Mouse (Mus musculus) embryo, embryonic 10 days (tissue): Measurements from ENCODE around the gene Arcn1.
"Not testable (repeated sequence)": the region's sequence is repeated elsewhere in the genome, so short reads cannot be mapped to it uniquely, and the experiment has no call there.

Source experiments
- DNase-seq: peaks from one replicate; pipeline ENCODE4 v3.0.0-alpha.2; 2015; ENCODE audit warnings: low spot score

Gene Arcn1

DNA sequence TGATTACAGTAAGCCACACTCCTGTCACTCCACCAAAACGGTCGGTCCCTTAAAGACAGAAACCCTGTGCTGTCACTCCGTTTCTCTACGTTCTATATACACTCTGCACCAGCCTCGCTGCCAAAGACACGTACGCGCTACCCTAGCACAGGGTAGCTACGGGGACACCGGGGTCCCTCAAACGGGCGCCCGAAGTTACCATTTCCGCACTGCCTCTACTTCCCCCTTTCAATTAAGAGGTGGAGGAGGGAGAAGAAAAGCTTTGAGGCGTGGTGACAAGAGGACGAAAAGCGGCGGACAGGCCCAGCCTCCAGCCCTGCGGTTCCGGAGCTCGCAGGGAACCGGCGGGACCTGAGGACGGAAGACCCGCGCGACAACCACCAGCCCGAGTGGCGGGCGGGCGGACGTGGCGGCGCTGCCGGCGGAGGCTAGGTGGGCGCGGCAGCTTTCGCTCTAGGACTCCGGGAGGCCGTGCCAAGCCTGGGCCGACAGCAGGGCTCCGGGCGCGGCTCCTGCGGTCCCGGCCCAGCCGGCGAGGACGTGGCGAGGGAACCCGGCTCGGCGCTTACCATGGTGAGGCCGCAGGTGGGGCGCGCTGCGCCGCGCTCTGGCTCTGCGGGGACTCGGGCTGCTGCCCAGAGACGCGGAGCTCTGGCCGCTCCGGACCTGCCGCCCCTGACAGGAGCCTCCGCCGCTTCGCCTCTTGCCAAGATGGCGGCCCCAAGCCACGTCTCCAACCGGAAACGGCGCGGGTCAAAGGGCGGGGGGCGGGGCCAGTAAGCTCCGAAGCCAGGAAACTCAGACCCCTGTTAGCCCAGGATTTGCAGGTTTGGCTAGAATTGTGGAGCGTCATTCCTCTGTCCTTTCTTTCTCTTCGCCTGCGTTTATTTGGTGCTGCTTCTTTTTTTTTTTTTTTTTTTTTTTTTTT, at the start of gene Arcn1, which contains the start of gene Ift46:
Gene Arcn1, minus strand, starts transcription at position 745 of the 928 bp plus-strand sequence.
Gene Ift46, plus strand, starts transcription at position 808 of the 928 bp plus-strand sequence.
- peak; percentile 87 for DNase-seq

DNA sequence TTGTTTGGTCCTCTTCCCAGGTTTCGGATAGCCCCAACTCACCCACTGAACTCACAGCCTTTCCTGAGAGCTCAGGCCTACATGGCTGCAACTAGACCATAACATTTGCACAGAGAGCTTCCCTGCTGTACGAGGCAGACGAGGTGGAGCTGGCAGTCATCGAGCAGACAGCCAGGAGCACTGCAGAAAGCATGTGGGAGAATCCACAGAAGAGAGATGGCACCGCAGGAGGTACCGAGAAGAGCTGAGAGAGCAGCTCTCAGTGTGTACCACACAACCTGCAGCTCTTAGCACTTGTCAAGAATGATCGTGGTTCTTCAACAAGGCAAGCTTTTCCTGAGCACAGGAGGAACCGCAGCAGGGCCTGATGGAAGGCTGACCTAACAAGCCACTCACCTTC, 46.5 kb upstream of the Arcn1 start:
- no peak for DNase-seq

DNA sequence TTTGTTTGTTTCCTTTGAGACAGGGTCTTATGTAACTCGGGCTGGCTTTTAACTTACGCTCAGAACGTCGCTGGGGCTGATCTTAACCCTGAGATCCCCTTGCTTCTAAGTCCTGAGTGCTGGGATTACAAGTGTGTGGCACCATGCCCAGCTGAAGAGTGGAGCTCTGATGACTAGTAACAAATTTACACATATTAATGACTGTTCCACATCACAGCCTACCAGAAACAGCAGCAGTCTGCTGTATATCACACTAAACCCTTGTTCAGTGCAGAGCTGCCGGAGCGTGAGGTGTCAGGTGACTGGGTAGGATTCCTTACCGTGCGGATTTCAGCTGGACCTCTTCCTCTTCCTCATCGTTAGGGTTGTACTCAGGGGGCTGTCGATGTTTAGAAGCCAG, 42.7 kb upstream of the Arcn1 start:
- no peak for DNase-seq

DNA sequence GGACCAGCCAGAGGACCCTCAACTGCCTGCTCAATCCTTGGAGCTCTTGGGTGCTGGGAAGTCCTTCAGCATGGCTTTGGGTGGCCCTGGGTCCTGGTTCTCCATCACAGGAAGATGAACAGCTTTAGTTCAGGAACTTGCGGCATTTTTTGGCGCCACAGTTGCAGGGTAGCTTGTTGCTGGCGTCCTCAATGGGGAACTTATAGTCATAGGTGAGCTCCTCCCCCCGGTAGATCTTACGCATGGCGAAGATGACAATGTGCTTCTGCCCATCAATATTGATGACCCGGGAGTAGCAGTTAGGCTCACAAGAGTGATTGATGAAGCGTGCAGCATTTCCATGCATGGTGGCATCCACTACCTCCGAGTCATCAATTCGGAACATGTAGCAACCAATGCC, 40.1 kb upstream of the Arcn1 start:
- DNase-seq = no peak

DNA sequence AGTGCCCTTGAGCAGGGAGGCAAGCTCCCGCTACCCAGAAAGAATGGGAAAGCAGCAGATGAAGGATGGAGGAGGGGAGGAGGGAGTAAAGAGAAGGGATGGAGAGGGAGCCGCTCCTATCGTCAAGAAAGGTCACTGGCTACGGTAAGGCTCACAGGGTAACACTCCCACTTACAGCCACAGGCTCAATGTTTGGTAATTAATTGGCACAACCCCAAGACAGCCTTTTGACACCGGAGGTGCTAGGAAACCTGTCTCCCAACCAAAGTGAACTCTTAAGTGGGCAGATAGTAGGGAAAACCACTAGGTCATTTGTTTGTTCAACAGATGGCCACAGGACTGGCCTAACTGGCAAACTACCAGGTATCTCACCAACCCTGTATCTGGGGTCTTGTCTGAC, 39.5 kb upstream of the Arcn1 start:
- no peak for DNase-seq

DNA sequence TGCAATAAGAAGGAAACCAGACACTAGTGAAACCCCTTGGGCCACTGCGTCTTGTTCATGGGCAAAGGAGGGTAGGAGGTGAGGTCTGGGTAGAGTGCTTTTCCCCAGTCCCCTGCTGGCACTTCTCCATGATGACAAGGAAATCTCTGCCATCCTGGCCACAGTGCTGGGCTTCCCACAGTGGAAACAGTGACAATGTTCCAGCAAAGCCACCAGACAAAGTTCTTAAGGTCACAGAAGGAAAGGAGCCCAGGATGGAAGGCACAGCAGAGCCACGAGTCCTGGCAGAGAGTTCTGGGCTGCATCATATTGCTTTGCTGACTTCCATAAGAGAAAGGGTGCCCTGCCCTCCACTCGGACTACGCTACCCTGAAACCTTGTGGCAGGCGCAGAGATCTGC, 37.9 kb upstream of the Arcn1 start:
- no peak for DNase-seq

DNA sequence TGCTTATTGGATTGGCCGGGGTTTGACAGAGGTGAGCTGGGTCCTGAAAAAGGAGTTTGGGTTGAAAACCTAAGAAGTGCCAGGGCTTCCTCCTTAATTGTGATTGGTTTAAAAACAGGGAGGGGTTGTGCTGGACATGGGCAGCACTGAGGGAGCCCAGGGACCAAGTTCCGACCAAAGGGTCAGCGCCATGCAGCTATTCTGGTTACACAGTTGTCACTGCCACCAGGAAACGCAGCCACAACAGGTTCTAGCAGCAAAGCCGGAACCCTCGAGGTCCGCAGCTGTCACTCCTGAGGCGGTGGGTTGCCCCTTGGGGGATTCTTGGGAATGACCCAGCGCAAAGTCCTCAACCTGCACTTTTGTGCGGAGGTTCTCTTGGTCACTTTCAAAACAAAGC, 37.0 kb upstream of the Arcn1 start:
- DNase-seq = no peak

DNA sequence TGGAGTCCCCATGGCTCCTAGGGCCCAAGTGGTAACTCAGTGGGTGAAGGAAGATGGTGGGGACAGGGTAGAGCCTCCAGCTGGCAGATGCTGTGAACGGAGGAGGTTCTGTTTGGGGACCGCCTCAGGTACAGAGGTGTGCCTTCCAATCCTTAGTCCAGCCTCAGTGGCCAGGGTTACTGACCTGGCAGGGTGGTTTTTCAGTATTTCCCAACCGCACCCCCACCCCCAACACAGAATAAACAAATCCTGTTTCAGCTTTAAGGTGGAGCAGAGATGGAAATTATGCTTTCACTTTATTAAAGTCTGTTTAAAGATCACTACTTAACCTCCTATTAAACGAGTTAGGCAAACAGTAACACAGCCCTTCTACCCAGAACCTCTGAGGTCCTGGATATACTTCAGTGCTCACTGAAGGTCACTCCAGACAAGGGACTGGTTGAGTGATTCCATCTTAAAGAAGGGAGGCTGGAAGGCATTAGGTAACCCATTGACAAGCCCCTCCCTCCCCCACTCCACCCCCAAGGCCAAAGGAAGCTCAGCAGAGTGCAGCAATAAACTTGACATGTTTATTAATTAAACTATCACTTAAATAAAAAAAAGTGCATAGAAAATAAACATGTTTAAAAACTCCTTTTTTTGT, 35.3 kb upstream of the Arcn1 start, which contains the start of gene Ttc36:
Gene Ttc36, minus strand, starts transcription at position 265 of the 643 bp plus-strand sequence.
- DNase-seq = no peak

DNA sequence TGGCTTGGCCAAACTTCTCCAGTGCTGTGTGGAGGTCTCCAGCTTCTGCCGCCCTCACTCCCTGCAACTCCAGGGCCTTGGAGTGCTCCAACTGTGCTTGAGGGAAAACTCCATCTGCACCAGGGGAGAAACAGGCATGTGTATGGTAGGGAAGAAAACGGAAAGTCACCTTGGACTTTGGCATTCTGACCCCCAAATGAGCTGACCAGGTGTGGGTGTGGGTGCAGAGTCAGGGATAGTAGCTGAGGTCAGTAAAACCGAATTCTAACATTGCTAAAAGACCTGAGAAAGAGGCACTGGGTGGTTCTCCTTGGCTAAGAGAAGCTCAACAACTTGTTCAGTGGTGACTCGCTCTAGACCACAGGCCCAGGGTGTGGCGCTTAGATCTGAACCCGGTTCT, 34.0 kb upstream of the Arcn1 start:
- no peak for DNase-seq

DNA sequence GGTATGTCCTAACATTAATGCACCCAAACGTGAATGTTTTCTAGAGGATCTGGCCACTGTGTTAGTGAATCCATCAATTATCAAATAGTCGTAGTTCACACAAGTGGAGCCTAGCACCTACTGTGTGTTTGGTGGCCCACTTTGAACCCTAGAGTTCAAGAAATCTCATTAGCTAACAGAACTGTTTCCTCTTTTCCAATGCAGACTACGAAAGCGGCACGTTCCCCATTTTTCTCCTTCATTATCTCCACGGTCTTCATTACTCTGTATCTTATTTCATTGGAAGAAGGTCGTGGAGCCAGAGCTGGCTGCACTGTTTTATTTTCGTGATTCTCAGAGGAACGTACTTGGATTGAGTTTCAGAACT, 32.3 kb upstream of the Arcn1 start:
- no peak for DNase-seq

DNA sequence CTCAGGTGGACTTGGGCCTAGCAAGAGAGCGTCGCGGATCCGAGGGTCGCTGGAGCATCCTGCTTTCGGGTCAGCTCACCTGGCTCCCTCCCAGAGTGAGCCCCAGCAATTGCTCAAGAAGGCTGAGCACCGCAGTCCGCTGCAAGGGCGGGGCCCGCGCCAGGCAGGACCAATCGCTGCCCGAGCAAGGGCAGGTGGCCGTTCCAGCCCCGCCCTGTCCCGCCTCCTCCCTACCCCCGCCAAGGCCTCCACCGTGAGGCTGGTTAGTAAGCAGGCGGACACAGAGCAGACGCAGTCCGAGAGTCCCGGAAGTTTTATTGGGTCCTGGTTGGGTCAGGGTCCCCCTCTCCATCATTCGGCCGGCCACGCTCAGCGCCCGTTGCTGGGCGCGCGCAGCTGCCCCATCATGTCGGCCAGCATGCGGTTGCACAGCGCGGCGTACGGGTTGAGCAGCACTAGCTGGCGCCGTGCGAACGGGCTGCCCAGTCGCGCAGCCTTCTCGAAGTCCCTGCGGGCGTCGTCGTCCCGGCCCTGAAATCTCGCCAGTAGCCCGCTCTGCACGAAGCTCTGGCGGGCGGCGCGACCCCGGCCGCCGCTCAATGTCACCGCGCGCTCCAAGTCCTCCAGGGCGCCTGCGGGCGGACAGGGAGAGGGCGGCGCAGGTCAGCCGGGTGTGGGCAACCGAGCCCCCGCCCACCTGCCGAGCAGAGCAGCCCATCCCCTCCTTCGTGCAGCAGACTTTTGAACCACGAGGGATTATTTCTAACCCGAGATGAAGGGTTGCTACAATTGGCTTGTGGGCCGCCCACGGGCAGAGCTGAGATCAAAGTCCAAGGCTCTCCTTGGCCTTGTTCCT, 31.7 kb upstream of the Arcn1 start, which contains the start of gene Tmem25:
Gene Tmem25, minus strand, starts transcription at position 206 of the 856 bp plus-strand sequence.
- DNase-seq = peak; percentile 88

DNA sequence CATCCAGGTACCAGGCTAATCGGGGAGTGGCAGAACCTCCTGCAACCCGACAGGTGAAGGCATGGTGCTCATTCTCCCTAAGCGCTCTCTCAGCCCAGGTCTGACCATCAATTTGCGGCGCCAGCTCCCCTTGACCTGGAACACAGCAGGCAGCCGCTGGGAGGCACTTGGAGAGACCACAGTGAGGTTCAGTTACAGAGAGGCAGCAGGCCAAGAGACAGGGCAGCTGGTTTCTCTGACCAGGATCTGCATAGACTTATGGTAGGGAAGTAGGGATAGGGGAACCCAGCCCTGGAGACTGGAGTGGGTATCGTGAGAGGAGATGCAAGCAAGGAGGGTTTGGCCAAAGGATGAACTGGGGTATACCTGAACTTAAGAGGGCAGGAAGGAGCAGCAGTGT, 30.7 kb upstream of the Arcn1 start:
- no peak for DNase-seq

DNA sequence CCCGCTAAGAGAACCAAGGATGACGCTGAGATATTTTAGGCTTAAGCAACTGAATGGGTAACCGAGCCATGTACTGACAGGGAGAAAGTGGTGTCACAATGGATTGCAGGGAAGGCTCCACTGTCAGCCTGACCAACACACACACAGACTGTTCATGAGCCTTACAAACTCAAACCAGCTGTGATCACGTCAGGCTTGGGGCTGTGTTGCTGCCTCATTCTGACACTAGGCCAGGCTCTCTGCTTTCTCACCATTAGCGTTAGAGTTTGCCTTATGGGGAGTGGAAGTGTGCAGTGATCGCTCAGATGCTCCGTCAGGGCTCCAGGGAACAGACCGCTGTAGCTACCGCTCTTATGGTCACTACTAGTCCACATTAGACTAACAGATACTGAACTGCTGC, 25.2 kb upstream of the Arcn1 start:
- DNase-seq = peak; percentile 16

DNA sequence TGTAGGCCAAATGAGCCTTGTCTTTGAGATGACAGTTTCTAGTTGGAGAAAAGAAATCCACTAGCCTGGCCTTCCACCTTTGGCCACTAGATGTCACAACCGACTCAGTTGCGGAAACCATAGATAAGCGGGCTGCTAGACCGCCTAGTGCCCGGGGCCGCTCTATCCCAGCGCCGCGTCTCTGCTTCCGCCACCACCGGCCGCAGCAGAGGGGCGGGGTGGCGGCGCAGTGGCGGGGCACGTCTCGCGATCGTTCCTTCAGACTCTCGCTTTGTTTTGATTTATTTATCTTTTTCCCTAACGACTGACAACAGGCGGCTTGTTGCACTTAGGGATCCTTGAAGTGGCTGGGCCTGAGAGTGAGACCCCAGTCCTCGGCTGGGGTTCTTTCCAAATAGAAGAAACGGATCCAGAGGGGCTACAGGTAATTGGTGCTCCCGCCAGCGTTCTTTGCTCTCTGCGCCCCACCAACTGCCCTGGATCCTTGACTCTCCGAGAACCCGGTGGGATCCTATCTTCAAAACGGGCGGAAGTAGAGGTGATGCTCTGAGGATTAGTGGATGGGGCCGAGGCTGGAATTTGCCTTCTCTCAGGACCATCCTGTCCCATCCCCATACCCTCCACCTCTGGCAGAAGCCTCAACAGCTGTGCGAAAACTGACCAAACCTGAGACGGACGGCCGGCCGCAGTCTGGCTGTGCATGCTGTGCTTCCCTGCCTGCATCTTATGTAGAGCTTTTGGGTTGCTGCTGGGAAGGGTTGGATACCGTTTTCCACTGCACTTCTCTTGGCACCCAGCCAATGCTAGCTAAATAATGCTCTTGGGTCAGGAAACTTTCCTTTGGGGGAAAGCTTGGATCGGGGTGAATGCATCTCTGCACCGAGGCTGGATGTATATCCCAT, 5.4 kb upstream of the Arcn1 start:
- DNase-seq = peak; percentile 97

DNA sequence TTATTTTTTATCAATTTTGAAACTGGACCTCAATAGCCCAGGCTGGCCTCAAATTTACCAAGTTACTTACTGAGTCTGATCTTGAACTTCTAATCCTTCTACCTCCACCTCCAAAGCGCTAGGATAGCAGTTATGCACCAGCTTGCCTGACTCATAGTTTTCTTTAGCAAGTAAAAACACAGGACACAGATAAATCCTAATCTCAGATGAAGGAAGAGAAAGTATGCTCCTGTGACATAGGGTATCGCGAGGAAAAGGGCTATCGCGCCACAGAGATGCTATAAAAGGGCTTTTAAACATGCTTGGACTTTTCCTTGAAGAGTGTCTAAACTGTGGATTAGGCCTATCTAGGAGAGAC, 4.7 kb upstream of the Arcn1 start:
- DNase-seq = no peak

DNA sequence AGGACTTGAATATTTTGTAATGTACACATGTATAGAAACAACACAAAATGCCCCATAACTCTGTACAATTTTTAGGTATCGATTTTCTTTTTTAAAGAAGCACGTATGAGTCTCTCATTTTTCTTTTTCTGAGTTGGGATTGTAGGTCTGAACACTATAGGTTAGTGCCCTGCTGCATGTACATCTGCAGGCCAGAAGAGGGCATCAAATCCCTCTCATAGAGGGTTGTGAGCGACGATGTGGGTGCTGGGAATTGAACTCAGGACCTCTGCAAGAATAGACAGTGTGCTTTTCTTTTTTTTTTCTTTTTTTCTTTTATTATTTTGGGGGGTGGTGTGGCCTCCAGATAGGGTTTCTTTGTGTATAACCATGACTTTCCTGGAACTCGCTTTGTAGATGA, 3.7 kb upstream of the Arcn1 start:
- DNase-seq = no peak

DNA sequence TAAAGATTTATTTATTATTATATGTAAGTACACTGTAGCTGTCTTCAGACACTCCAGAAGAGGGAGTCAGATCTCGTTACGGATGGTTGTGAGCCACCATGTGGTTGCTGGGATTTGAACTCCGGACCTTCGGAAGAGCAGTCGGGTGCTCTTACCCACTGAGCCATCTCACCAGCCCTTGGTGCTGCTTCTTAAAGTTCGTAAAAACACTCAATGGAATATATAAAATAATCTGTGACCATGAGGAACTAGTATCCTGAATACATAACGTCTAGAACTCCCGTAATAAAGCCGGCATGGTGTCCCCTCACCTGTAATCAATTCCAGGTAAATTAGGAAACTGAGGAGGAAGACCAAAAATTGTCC, 367 bp upstream of the Arcn1 start:
- not testable (repeated sequence) for DNase-seq

DNA sequence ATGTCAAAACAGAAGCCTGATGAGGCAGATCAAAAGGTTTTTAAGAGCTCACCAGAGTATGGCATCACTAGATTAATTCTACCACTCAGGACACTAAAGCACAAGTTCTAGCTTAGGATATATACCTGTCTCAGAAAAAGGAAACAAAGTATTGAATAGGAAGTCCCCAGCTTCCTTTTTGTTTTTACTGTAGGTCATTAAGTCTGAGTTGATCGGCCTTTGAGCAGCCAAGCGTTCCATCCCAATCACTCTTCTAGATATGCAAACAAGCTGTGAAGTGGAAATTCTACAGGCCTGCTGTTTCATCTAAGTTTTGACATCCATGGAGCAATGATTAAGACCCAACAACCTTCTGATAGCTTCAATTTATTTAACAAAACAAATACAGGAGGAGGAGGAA, 6.8 kb downstream of the Arcn1 start:
- no peak for DNase-seq

DNA sequence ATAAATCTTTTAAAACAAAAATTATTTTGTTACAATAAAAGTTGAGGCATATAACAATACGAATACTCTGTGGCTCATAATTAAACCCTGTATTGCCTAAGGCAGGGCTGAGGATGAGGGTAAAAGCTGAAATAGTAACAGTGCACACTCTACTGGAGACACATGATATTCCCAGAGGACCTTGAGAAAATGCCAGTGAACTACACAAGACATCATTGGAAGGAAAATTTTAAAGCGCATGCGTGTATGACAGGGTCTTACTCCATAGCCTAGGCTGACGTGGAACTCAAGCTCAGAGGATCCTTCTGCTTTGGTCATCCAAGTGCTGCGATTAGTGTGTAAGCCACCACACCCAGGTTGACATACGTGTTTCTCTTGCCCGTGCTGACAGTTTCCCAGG, 19.2 kb downstream of the Arcn1 start:
- DNase-seq = no peak

DNA sequence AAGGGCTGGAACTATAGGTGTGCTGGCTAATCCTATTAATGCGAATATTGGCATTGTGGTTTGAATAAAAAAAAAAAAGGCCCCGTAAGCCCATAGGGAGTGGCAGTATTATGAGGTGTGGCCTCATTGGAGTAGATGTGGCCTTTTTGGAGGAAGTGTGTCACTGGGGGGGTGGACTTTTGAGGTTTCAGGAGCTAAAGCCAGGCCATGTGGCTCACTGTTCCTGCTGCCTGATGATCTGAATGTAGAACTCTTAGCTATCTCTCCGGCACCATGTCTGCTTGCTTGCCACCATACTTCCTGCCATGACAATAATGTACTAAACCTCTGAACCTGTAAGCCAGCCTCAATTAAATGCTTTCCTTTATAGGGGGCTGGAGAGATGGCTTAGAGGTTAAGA, 20.3 kb downstream of the Arcn1 start:
- no peak for DNase-seq

DNA sequence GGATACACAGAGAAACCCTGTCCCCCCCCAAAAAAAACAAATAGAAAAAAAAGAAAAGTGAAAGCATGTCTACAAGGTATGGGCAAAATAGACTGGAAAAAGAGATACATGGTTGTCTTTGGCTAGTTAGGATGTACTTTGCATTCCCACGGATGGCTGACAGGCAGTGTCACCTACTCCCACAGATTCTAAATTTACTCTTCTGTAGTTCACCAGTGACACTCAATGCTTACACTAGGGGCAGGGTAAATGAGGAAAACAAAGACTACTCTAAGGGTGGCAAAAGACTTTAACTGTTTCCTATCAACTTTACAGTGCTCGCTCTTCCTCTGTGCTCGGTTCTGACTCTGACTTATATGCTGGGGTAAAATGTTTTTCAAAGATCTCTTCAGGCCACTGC, 21.0 kb downstream of the Arcn1 start:
- no peak for DNase-seq

DNA sequence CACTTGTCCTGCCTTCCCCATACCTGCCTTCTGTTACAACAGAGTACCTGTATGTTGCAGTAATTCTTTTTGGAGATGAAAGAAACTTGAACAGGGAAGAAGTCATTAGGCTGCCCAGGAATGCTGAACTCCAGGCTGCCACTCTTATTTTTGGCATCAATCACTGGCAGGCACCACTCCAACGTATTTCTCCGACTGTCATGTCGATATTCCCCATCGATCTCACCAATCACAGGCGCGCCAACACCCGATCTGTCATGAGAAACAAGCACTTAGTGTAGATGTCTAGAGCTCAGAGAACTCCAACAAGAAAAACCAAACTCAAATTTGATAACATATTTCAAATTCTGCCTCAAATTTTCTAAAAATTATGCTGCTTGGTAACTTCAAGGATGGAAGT, 22.3 kb downstream of the Arcn1 start:
- no peak for DNase-seq
